Mouse (Mus musculus) gastrocnemius, postnatal 10 days (tissue): ENCODE results near the gene Ilvbl. TPM values are rescaled to one million over a fixed set of nuclear protein-coding genes. Genes with fewer than 3 reads are reported as not detected.
"Not testable (repeated sequence)": the region's sequence is repeated elsewhere in the genome, so short reads cannot be mapped to it uniquely, and the experiment has no call there.

Source experiments
- DNase-seq: peaks from one replicate; pipeline ENCODE4 v3.0.0; 2021; ENCODE audit warnings: mixed read lengths
- microRNA-seq, 2 experiments: library from miRNA; unstranded; fragments of <30 nt; microRNA quantifications; one replicate each; pipeline ENCODE4 v1.2.0; 2021
- total RNA-seq, 2 experiments: library from RNA; stranded (reverse); gene quantifications; 2 replicates each; pipeline ENCODE4 v1.2.3; 2021

Ilvbl gene
- total RNA-seq, 2 experiments from 2014 or later: 18.0 to 19.2 TPM

GRCm38 (mm10) chr10:78591406-78592328 is 17.5 kb downstream of the Ilvbl start, which contains the start of gene Syde1:
Gene Syde1 (minus strand): TSS chr10:78591964.
- DNase-seq: peak; percentile 50

- no peak for DNase-seq
Observed at GRCm38 (mm10) chr10:78592856-78593379, 18.8 kb downstream of the Ilvbl start.

DNA sequence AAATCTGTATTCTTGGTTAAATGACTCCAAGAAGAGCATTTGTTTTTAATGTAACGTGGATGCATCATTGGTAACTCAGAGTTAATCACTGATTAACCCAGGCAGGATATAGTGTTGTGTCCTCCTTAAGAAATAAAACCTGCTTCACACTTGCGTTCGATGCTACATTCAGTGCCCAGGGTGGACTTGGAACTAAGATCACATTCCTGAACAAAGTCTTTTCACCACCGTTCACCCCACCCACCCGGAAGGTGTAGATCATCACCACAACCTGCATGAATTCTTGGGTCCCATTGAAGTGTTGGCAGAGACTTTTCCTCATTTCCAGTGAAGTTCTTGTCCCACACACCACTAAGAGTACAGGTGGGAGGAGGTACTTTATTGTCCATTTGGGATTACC is 19.6 kb downstream of the Ilvbl start:
- no peak for DNase-seq

- no peak for DNase-seq
Observed at GRCm38 (mm10) chr10:78594157-78594556, 20.0 kb downstream of the Ilvbl start.

- DNase-seq: no peak
Observed at GRCm38 (mm10) chr10:78594566-78594965, 20.4 kb downstream of the Ilvbl start.

DNA sequence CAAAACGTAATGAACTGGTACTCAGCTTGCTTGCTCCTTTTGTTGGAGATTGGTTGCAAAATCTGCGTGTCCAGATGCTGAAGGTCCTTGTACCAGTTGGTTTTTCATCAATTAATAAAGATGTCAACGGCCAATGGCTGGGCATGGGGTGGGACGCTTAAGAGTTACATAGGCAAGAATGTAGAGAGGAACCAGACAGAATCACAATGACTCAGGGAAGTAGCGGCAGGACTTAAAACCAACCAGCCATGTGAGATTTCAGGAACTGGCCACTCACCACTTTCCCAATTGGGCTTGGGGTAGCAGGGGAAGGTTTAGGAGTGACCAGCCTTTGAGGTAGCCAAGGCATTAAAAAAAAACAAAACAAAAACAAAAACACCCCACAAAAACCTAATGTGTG is 25.7 kb downstream of the Ilvbl start:
- DNase-seq: no peak

DNA sequence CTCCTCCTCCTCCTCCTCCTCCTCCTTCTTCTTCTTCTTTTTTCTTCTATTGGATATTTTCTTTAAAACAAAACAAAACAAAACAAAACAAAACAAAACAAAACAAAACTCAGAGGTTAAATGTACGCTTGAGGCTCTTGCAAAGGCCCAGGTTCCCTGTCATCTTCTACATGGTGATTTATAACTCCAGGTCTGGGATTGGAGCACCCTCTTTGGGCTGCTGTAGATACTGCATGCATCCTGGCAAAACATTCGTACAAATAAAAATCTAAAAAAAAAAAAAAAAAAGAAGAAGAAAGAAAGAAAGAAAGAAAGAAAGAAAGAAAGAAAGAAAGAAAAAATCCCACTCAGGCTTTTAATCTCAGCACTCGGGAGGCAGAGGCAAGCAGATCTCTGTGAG is 30.9 kb downstream of the Ilvbl start:
- DNase-seq: no peak

- no peak for DNase-seq
Observed at GRCm38 (mm10) chr10:78607602-78608001, 33.5 kb downstream of the Ilvbl start.

DNA sequence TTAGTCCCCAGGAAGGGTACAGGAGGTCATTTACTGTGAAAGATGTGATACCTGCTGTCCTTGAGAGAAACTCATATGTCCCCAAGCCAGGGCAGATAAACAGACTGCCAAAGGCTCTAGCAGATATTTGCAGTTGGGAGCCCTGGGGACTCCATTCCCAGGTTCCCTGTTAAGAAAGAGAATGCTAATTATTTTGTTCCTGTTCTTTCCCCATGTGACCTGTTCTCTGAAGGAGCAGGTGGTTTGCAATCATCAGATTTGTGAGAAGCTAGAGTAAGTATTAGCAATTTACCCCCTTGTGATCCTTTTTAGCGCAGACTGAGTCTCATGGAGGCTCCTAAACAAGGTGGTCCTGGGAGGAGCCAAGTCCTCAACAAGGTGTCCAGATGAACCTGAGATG is 43.8 kb downstream of the Ilvbl start, which contains the start of gene Olfr1357:
Gene Olfr1357 (minus strand): TSS at position 101 of the 400 bp plus-strand sequence.
- DNase-seq: no peak

GRCm38 (mm10) chr10:78623143-78623542 is 49.0 kb downstream of the Ilvbl start:
- not testable (repeated sequence) for DNase-seq

GRCm38 (mm10) chr10:78630194-78630593 is 56.0 kb downstream of the Ilvbl start:
- no peak for DNase-seq

DNA sequence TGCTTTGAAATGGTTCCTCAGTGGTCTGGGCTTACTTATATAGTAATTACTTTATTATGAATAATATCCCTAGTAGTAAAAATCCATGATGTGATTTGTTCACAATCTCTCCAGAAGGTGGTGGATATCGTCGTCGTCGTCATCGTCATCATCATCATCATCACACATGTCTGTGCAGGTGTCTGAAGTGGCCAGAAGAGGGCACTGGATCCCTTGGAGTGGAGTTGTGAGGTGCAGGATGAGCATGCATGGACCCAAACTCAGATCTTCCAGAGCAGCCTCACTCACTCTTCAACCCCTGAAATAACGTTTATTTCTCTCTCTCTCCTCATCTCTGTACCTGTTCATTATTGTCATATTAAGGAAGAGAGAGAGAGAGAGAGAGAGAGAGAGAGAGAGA is 58.2 kb downstream of the Ilvbl start:
- DNase-seq: no peak

Small RNA genes within 50 kb of the gene (microRNA-seq; reads per million reads assigned to microRNA genes)
- 0 reads per million in 2 experiments for gene Gm27541

Other genes with a start within 250 kb of the Ilvbl start
- 100 to 1,000 TPM; 182 to 191 TPM for gene Agpat3, start 221.9 kb upstream of the Ilvbl start, total RNA-seq
- gene Rrp1, start 161.3 kb upstream of the Ilvbl start, total RNA-seq: 10 to 100 TPM; 82.0 to 91.3 TPM
- 10 to 100 TPM; 28.5 to 40.5 TPM for gene Cstb, start 148.7 kb upstream of the Ilvbl start, total RNA-seq
- gene Pdxk, start 109.4 kb upstream of the Ilvbl start, total RNA-seq: 1 to 10 TPM; 7.1 to 8.6 TPM
- not detected for gene Olfr1358, start 56.9 kb upstream of the Ilvbl start, total RNA-seq
- 10 to 100 TPM; 10.3 to 12.8 TPM for gene Syde1, start 17.6 kb downstream of the Ilvbl start, total RNA-seq
- gene Olfr1357, start 43.7 kb downstream of the Ilvbl start, total RNA-seq: not detected
- not detected for gene Casp14, start 143.9 kb downstream of the Ilvbl start, total RNA-seq
- gene Ccdc105, start 178.7 kb downstream of the Ilvbl start, total RNA-seq: not detected
- under 1 TPM in 1 of 2 experiments, not detected in 1; 0.14 TPM for gene Slc1a6, start 206.2 kb downstream of the Ilvbl start, total RNA-seq